Mouse (Mus musculus): Measurements from ENCODE around the gene Loxl3.

- TF ChIP-seq CTCF (IDR thresholded peaks at IDR 0.05; ENCODE audit: insufficient read depth, low read length) (no peak), POLR2A (IDR thresholded peaks at IDR 0.05; ENCODE audit: borderline replicate concordance, extremely low read depth, low read depth, low read length) (no peak)
Measured at GRCm38 (mm10) chr6:83020121-83020520, 13.9 kb upstream of the Loxl3 start.
